Mouse (Mus musculus) thymus, postnatal 14 days (tissue): ENCODE results near the gene Plcl1.

ENCODE experiments used
- DNase-seq: peaks from one replicate; pipeline ENCODE4 v3.0.0; 2021

The Plcl1 gene

GRCm38 (mm10) chr1:55618617-55619286 lies 213.0 kb downstream of the Plcl1 start:
- DNase-seq = no peak

- no peak for DNase-seq
These were observed 225.8 kb downstream of the Plcl1 start for GRCm38 (mm10) chr1:55631496-55631895.

- DNase-seq = no peak
These were observed 226.3 kb downstream of the Plcl1 start for GRCm38 (mm10) chr1:55632024-55632423.

GRCm38 (mm10) chr1:55633326-55633725 lies 227.6 kb downstream of the Plcl1 start:
- no peak for DNase-seq

- no peak for DNase-seq
These were observed 253.9 kb downstream of the Plcl1 start for GRCm38 (mm10) chr1:55659518-55660210.

GRCm38 (mm10) chr1:55661381-55661780 lies 255.7 kb downstream of the Plcl1 start:
- no peak for DNase-seq

- no peak for DNase-seq
These were observed 259.6 kb downstream of the Plcl1 start for GRCm38 (mm10) chr1:55665137-55665827.

- DNase-seq = no peak
These were observed 260.3 kb downstream of the Plcl1 start for GRCm38 (mm10) chr1:55665828-55666673.

GRCm38 (mm10) chr1:55666798-55667197 lies 261.1 kb downstream of the Plcl1 start:
- no peak for DNase-seq

GRCm38 (mm10) chr1:55668622-55669237 lies 263.0 kb downstream of the Plcl1 start:
- DNase-seq = no peak

GRCm38 (mm10) chr1:55682676-55683075 lies 277.0 kb downstream of the Plcl1 start:
- DNase-seq = no peak

GRCm38 (mm10) chr1:55686261-55686660 lies 280.5 kb downstream of the Plcl1 start:
- DNase-seq = no peak

- DNase-seq = no peak
These were observed 288.0 kb downstream of the Plcl1 start for GRCm38 (mm10) chr1:55693636-55694220.

GRCm38 (mm10) chr1:55696206-55696605 lies 290.5 kb downstream of the Plcl1 start:
- no peak for DNase-seq

- DNase-seq = no peak
These were observed 293.8 kb downstream of the Plcl1 start for GRCm38 (mm10) chr1:55699393-55699970.

GRCm38 (mm10) chr1:55700016-55700415 lies 294.3 kb downstream of the Plcl1 start:
- DNase-seq = no peak

- no peak for DNase-seq
These were observed 295.0 kb downstream of the Plcl1 start for GRCm38 (mm10) chr1:55700726-55701125.

- DNase-seq = no peak
These were observed 295.9 kb downstream of the Plcl1 start for GRCm38 (mm10) chr1:55701601-55702000.

GRCm38 (mm10) chr1:55702106-55702505 lies 296.4 kb downstream of the Plcl1 start:
- no peak for DNase-seq

- no peak for DNase-seq
These were observed 299.0 kb downstream of the Plcl1 start for GRCm38 (mm10) chr1:55704707-55705106.

- no peak for DNase-seq
These were observed 299.5 kb downstream of the Plcl1 start for GRCm38 (mm10) chr1:55705173-55705572.

- DNase-seq = no peak
These were observed 300.0 kb downstream of the Plcl1 start for GRCm38 (mm10) chr1:55705756-55706155.
